Mouse (Mus musculus) CH12.LX (cell line): ENCODE measurements around the gene Bicc1.

Source experiments
- BHLHE40 ChIP-seq: IDR thresholded peaks from 2 replicates; pipeline ENCODE4 v1.6.1; 2011; ENCODE audit warnings: mild to moderate bottlenecking, low read depth, low read length, improper control_type of control experiment
- CHD2 ChIP-seq: IDR thresholded peaks from 2 replicates; pipeline ENCODE4 v1.6.1; 2011; ENCODE audit warnings: low read length, improper control_type of control experiment
- CTCF ChIP-seq, 2 experiments: IDR thresholded peaks in 1 of 2; conservative IDR thresholded peaks in 1 of 2; 2 replicates each; pipeline ENCODE4 v1.5.1; 2011 to 2012; ENCODE audit warnings: low read depth in 2 of 2, low read length in 2 of 2, improper control_type of control experiment in 1 of 2, inconsistent platforms in 1 of 2, mild to moderate bottlenecking in 1 of 2, moderate library complexity in 1 of 2
- ELF1 ChIP-seq: IDR thresholded peaks from 2 replicates; pipeline ENCODE4 v1.6.1; 2014; ENCODE audit warnings: low read depth, mild to moderate bottlenecking, inconsistent platforms, low read length, improper control_type of control experiment
- GABPA ChIP-seq: IDR thresholded peaks from 2 replicates; pipeline ENCODE4 v1.6.1; 2012; ENCODE audit warnings: low read depth, low read length, improper control_type of control experiment, inconsistent platforms; ENCODE audit not compliant: insufficient replicate concordance
- JUND ChIP-seq: conservative IDR thresholded peaks from 2 replicates; pipeline ENCODE4 v1.6.1; 2011; ENCODE audit warnings: low read depth, low read length, improper control_type of control experiment
- MAFK ChIP-seq: IDR thresholded peaks from 2 replicates; pipeline ENCODE4 v1.6.1; 2011; ENCODE audit warnings: low read length, improper control_type of control experiment; ENCODE audit not compliant: insufficient replicate concordance
- MAZ ChIP-seq: IDR thresholded peaks from 2 replicates; pipeline ENCODE4 v1.6.1; 2012; ENCODE audit warnings: low read depth, mild to moderate bottlenecking, inconsistent platforms, low read length, improper control_type of control experiment, moderate library complexity
- POLR2A ChIP-seq: IDR thresholded peaks from 2 replicates; pipeline ENCODE4 v1.6.1; 2011; ENCODE audit warnings: low read depth, mild to moderate bottlenecking, improper control_type of control experiment, low read length
- POLR2AphosphoS2 ChIP-seq: IDR thresholded peaks from 2 replicates; pipeline ENCODE4 v1.6.1; 2011; ENCODE audit warnings: low read depth, low read length, improper control_type of control experiment
- RCOR1 ChIP-seq: conservative IDR thresholded peaks from 2 replicates; pipeline ENCODE4 v1.6.1; 2012; ENCODE audit warnings: low read depth, mild to moderate bottlenecking, inconsistent platforms, low read length, improper control_type of control experiment

DNA sequence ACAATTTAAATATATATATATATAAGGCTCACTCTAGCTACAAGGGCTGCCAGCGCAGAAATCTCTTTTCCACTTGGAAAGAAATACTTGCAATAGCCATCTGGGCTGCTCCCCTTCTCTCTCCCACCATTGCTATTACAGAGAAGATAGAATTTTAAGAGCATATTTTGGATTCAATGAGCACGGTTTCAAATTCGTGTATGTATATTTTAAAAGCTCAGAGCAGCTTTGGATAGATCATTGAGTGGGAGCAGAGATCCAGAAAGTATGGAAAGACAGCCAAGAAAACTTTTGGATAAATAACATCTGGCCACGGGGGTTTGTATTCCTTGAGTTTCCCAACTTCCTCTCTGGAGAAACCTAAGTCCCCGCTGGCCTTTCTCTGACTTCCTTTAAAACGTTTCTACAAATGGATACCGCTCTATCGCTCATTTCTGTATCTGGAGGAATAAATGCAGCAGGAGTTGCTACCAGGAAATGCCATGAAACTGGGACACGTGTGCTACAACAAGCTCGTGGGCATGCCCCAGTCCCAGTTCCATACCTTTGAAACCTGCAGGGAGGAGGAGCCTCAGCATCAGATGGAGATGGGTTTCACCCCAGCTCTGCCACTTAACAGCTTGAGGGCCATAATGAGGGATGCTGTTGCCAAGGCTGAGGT, 45.1 kb downstream of the Bicc1 start:
- no peak for TF ChIP-seq BHLHE40
- TF ChIP-seq POLR2A = no peak
- TF ChIP-seq GABPA = no peak
- TF ChIP-seq CTCF (conservative IDR thresholded peaks at IDR 0.05 in 1 of 2, IDR thresholded peaks at IDR 0.05 in 1 of 2; ENCODE audit: low read depth in 2 of 2, low read length in 2 of 2) = no peak
- no peak for TF ChIP-seq RCOR1
- TF ChIP-seq MAZ = no peak
- TF ChIP-seq MAFK = no peak
- no peak for TF ChIP-seq ELF1
- TF ChIP-seq JUND = no peak
- no peak for TF ChIP-seq POLR2AphosphoS2
- TF ChIP-seq CHD2 = no peak
